Mouse (Mus musculus) frontal cortex, postnatal 25 days (tissue): ENCODE results near the gene Degs2.
"Not testable (repeated sequence)": the region's sequence is repeated elsewhere in the genome, so short reads cannot be mapped to it uniquely, and the experiment has no call there.

ENCODE experiments used
- DNase-seq, 2 experiments: peaks; one replicate each; pipeline ENCODE4 v3.0.0; 2022; ENCODE audit warnings: low spot score in 2 of 2

The Degs2 gene

GRCm38 (mm10) chr12:108702185-108702584, at the start of gene Degs2:
Degs2 (minus strand) TSS chr12:108702315.
- no peak for DNase-seq

GRCm38 (mm10) chr12:108751790-108752189, 49.7 kb upstream of the Degs2 start:
- DNase-seq = no peak

- no peak for DNase-seq
Observed at GRCm38 (mm10) chr12:108750226-108750625, 48.1 kb upstream of the Degs2 start.

- DNase-seq = no peak
Observed at GRCm38 (mm10) chr12:108749454-108749853, 47.3 kb upstream of the Degs2 start.

- DNase-seq = no peak
Observed at GRCm38 (mm10) chr12:108749019-108749418, 46.9 kb upstream of the Degs2 start.

GRCm38 (mm10) chr12:108745990-108746389, 43.9 kb upstream of the Degs2 start:
- DNase-seq = no peak

GRCm38 (mm10) chr12:108742241-108742640, 40.1 kb upstream of the Degs2 start:
- no peak for DNase-seq

GRCm38 (mm10) chr12:108741472-108741871, 39.4 kb upstream of the Degs2 start:
- no peak for DNase-seq

- no peak for DNase-seq
Observed at GRCm38 (mm10) chr12:108738745-108739144, 36.6 kb upstream of the Degs2 start.

- DNase-seq = no peak
Observed at GRCm38 (mm10) chr12:108737838-108738237, 35.7 kb upstream of the Degs2 start.

GRCm38 (mm10) chr12:108734386-108734785, 32.3 kb upstream of the Degs2 start:
- no peak for DNase-seq

- no peak for DNase-seq
Observed at GRCm38 (mm10) chr12:108723841-108724240, 21.7 kb upstream of the Degs2 start.

- no peak for DNase-seq
Observed at GRCm38 (mm10) chr12:108722464-108722863, 20.3 kb upstream of the Degs2 start.

- no peak for DNase-seq
Observed at GRCm38 (mm10) chr12:108718485-108718884, 16.4 kb upstream of the Degs2 start.

GRCm38 (mm10) chr12:108715854-108716253, 13.7 kb upstream of the Degs2 start:
- no peak for DNase-seq

GRCm38 (mm10) chr12:108713972-108714371, 11.9 kb upstream of the Degs2 start:
- not testable (repeated sequence) for DNase-seq

- no peak for DNase-seq
Observed at GRCm38 (mm10) chr12:108712481-108712880, 10.4 kb upstream of the Degs2 start.

GRCm38 (mm10) chr12:108710861-108711615, 8.9 kb upstream of the Degs2 start:
- no peak for DNase-seq

- DNase-seq = no peak
Observed at GRCm38 (mm10) chr12:108709964-108710765, 8.1 kb upstream of the Degs2 start.

- DNase-seq = no peak
Observed at GRCm38 (mm10) chr12:108709386-108709785, 7.3 kb upstream of the Degs2 start.

- no peak for DNase-seq
Observed at GRCm38 (mm10) chr12:108706129-108706528, 4.0 kb upstream of the Degs2 start.

- no peak for DNase-seq
Observed at GRCm38 (mm10) chr12:108705486-108705885, 3.4 kb upstream of the Degs2 start.

GRCm38 (mm10) chr12:108701221-108701620, 894 bp downstream of the Degs2 start:
- no peak for DNase-seq
